Mouse (Mus musculus) cerebellum, adult 2 months (tissue): ENCODE data around the gene Mxd4. TPM values are rescaled to one million over a fixed set of nuclear protein-coding genes. Genes with fewer than 3 reads are reported as not detected.

Source experiments
- DNase-seq, 2 experiments: peaks; one replicate each; pipeline ENCODE4 v3.0.0; 2021
- H3K27ac ChIP-seq: fragments of 200-500 bp; 2 replicates; pipeline ENCODE4 v1.5.1; 2012; ENCODE audit warnings: low read length, control low read depth, inconsistent platforms; ENCODE audit not compliant: insufficient read depth
- H3K27me3 ChIP-seq: fragments of 200-500 bp; 2 replicates; pipeline ENCODE4 v1.6.1; 2012; ENCODE audit warnings: inconsistent platforms, mild to moderate bottlenecking, low read length, moderate library complexity; ENCODE audit not compliant: control insufficient read depth, insufficient read depth
- H3K4me1 ChIP-seq: fragments of 200-500 bp; 2 replicates; pipeline ENCODE4 v1.6.1; 2011; ENCODE audit warnings: low read length; ENCODE audit not compliant: control insufficient read depth, insufficient read depth
- H3K4me3 ChIP-seq: fragments of 200-500 bp; replicated peaks from 2 replicates; pipeline ENCODE3; 2011; ENCODE audit warnings: mild to moderate bottlenecking, low read depth, low read length, control low read depth; ENCODE audit not compliant: insufficient read depth
- CTCF ChIP-seq: fragments of 200-500 bp; IDR thresholded peaks from 2 replicates; pipeline ENCODE4 v1.5.1; 2011; ENCODE audit warnings: low read depth, mild to moderate bottlenecking, control low read depth, low read length, moderate library complexity, borderline replicate concordance; ENCODE audit not compliant: insufficient read depth
- POLR2A ChIP-seq: fragments of 200-500 bp; IDR thresholded peaks from 2 replicates; pipeline ENCODE4 v1.6.1; 2011; ENCODE audit warnings: low read length, control low read depth, borderline replicate concordance; ENCODE audit not compliant: insufficient read depth
- WGBS: fragments of 180-500 bp; shearing (Covaris S2); methylation state at CpG from one replicate; pipeline ENCODE4 v1.1.7; 2018; 5-methylcytosine and 5-hydroxymethylcytosine counted together
- polyA plus RNA-seq: library from polyadenylated mRNA; depleted of rRNA; stranded (reverse); fragments of >200 nt; gene quantifications from 2 replicates; pipeline ENCODE4 v1.2.3, GENCODE M21; 2012

Mxd4 gene
- polyA plus RNA-seq, 1 experiment = 91.6 TPM

- peak overlapping the region; percentile 43; the same call in 1 of the 2 replicates for H3K27ac ChIP-seq
- no peak for DNase-seq
- no peak for TF ChIP-seq CTCF
- TF ChIP-seq POLR2A = no peak
- no peak overlapping the region for H3K4me3 ChIP-seq
- H3K27me3 ChIP-seq = no peaks in the 10 kb centered on the region
- peaks cover 19% of the 10 kb centered on the region; the same call in 1 of the 2 replicates for H3K4me1 ChIP-seq
- WGBS = 79% methylated on average over 7 of the region's 7 CpGs
Observed at GRCm38 (mm10) chr5:34196423-34196822, 8.9 kb upstream of the Mxd4 start.

DNA sequence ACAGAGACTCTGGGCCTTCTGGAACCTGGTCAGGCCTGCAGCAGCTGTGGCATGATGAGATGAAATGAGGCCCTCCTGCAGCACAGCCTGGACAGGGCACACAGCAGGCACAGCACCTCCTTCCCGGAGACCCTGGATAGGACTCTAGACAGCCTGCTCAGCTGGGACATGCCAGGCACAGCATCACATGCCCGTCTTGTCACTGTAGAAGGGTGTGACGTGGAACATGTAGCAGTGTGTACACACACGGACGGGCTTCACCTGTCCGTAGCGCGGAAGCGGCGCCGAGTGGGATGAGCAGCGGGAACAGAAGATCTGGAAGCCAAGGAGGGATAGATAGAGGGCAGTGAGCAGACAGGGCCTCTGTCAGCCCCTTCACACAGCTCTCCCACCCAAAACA lies 8.3 kb upstream of the Mxd4 start:
- WGBS = 90% methylated on average over 12 of the region's 12 CpGs
- TF ChIP-seq CTCF = no peak
- no peak for TF ChIP-seq POLR2A
- Histone ChIP-seq H3K4me3 (no peak overlapping the region), H3K4me1 (peaks cover 14% of the 10 kb centered on the region; the same call in 1 of the 2 replicates), H3K27ac (no peak overlapping the region), H3K27me3 (no peaks in the 10 kb centered on the region)
- DNase-seq = no peak

GRCm38 (mm10) chr5:34194975-34195662 lies 7.6 kb upstream of the Mxd4 start:
- WGBS = 73% methylated on average over 6 of the region's 6 CpGs
- Histone ChIP-seq H3K27ac (no peak overlapping the region), H3K4me3 (no peak overlapping the region), H3K27me3 (no peaks in the 10 kb centered on the region), H3K4me1 (peaks cover 14% of the 10 kb centered on the region; the same call in 1 of the 2 replicates)
- no peak for DNase-seq
- TF ChIP-seq CTCF (no peak), POLR2A (no peak)

DNA sequence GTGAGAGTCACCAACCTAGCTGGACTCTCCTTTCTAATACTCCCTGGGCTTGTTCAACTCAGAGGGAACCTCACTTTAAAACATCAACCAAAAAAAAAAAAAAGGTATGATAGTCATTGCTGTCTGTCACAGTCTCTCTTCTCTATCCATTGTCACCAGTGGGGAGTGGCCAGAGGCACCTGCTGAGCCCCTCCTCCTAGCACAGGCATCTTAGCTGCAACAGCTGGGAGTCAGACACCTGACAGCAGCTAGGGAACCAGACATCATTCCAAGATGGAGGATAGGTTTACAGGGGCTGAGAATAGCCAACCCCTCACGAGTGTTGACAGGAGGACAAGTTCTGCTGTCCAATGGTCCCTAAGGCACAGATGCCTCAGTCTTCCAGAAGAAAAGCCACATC lies 6.9 kb upstream of the Mxd4 start:
- DNase-seq = no peak
- 44% methylated on average over 1 of the region's 1 CpGs for WGBS
- Histone ChIP-seq H3K4me3 (no peak overlapping the region), H3K4me1 (peaks cover 17% of the 10 kb centered on the region), H3K27me3 (no peaks in the 10 kb centered on the region), H3K27ac (no peak overlapping the region)
- no peak for TF ChIP-seq CTCF
- TF ChIP-seq POLR2A = no peak

DNA sequence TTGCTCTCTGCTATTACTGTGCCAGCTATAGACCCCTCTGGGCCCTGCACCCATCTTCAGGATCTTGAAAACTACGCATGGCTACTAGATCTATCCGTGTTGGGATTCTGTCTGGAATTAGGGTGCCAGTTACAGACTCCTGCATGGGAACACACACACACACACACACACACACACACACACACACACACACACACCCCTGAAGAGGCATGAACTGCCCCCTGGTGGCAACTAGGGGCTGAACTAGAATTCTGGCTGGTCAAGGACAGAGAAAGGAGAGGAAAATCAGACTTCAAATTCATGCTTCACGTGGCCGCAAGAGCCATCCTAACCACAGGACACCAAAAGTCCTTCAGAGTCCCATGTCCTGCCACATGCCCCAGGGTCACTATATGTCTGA lies 4.3 kb upstream of the Mxd4 start:
- Histone ChIP-seq H3K27me3 (no peaks in the 10 kb centered on the region), H3K4me1 (peaks cover 20% of the 10 kb centered on the region), H3K27ac (no peak overlapping the region), H3K4me3 (no peak overlapping the region)
- no peak for TF ChIP-seq POLR2A
- no peak for TF ChIP-seq CTCF
- DNase-seq = no peak
- 70% methylated on average over 4 of the region's 4 CpGs for WGBS

DNA sequence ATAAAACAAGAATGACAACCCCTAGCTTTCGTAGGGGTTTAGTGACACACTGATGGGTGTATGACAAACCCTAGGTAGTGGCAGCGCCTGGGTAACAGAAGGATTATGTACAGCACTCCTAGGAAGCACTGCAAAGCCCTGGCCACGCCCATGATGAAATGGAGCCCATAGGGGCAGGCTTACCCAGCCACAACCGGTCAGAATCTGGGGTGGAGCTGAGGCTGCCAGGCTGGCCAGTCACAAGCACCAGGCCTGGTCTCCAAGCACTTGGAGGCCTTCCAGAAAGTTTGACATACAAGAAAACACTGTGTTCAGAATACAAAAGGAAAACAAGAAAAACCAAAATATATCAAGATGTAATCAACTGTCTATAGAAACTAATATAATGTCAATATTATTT lies 3.5 kb upstream of the Mxd4 start:
- H3K4me3 ChIP-seq = no peak overlapping the region
- peaks cover 15% of the 10 kb centered on the region for H3K4me1 ChIP-seq
- 48% methylated on average over 4 of the region's 4 CpGs for WGBS
- no peak for DNase-seq
- no peak overlapping the region for H3K27ac ChIP-seq
- TF ChIP-seq CTCF = no peak
- no peak for TF ChIP-seq POLR2A
- H3K27me3 ChIP-seq = no peaks in the 10 kb centered on the region

- Histone ChIP-seq H3K27me3 (no peaks in the 10 kb centered on the region), H3K4me3 (no peak overlapping the region), H3K4me1 (peaks cover 28% of the 10 kb centered on the region), H3K27ac (0 out of 2 replicates have a peak overlapping the region, but pooled peaks have one; percentile 28)
- WGBS = 68% methylated on average over 1 of the region's 1 CpGs
- DNase-seq = peak in 1 of 2 experiments; percentile 21
- TF ChIP-seq CTCF = no peak
- TF ChIP-seq POLR2A = no peak
Observed at GRCm38 (mm10) chr5:34189521-34189920, 2.0 kb upstream of the Mxd4 start.

DNA sequence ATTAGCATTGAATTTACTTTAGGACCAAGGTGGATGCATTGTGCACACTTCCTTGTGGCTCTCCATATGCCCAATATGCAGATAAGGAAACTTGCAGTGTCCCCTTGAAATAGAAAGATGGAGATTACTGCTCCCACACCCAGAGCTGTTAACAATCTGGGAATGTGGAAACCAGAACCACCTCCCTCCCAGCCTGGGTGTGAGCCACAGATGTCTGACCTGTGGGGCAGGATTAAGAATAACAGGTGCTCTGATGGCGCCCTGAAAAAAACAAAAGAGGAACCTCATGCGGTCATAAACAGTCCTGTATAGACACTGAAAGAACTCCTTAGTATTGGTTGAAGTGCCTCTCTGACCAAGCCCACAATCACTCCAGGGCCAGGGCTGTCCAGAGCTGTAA lies 1.3 kb upstream of the Mxd4 start:
- H3K27me3 ChIP-seq = no peaks in the 10 kb centered on the region
- DNase-seq = peak in 1 of 2 experiments; percentile 21
- WGBS = 68% methylated on average over 2 of the region's 2 CpGs
- no peak overlapping the region for H3K4me3 ChIP-seq
- 0 out of 2 replicates have a peak overlapping the region, but pooled peaks have one; percentile 28 for H3K27ac ChIP-seq
- H3K4me1 ChIP-seq = peaks cover 34% of the 10 kb centered on the region
- TF ChIP-seq POLR2A (no peak), CTCF (no peak)
